ENCODE assay signal across 9 mouse cellular contexts in genomic region chr2:105017802-105018201, GRCm38 (mm10). TPM values are rescaled to one million over a fixed set of nuclear protein-coding genes. Genes with fewer than 3 reads are reported as not detected.
DNase-seq lines count a peak whose midpoint lies in the region; ATAC-seq and TF ChIP-seq lines count a peak whose summit lies in the region.
"Had no signal": no experiment of that assay in that cellular context is flagged by ENCODE, and none has a peak within 500 bp of the region (broad histone marks: within the 10 kb centered on the region; RNA-seq: fewer than 3 reads in every experiment).

No protein-coding gene starts in this region.

- H3K4me3 ChIP-seq in midbrain, embryonic 10.5 days, result peak overlapping the region; percentile 98
- no peak overlapping the region for H3K4me3 ChIP-seq in midbrain, postnatal 0 days (ENCODE audit: low read depth, low read length)
- no peak overlapping the region for H3K4me3 ChIP-seq in hindbrain, embryonic 16.5 days (ENCODE audit: low read length)

- no peak for ATAC-seq in cerebellum, adult (ENCODE audit: insufficient number of reproducible peaks, low FRiP score, low TSS enrichment)
- no peak for ATAC-seq in midbrain, postnatal 0 days (ENCODE audit: low FRiP score)
- ATAC-seq in hindbrain, embryonic 16.5 days, result no peak
- peak; percentile 55 for ATAC-seq in megakaryocyte-erythroid progenitor cell, adult 5-6 weeks (replicated peaks; ENCODE audit: low FRiP score, low TSS enrichment, poor library complexity, severe bottlenecking)

- peak; percentile 11 to 17 for DNase-seq in cerebellum, postnatal 10 days
- DNase-seq in midbrain, embryonic 10.5 days (ENCODE audit: low spot score), result no peak
- no peak for DNase-seq in midbrain, postnatal 0 days (ENCODE audit: low spot score)
- DNase-seq in embryo, embryonic 10.5 days (ENCODE audit: low spot score), result no peak
- no peak for DNase-seq in Muller cell, postnatal 12 days (ENCODE audit: inconsistent ontology term)
- DNase-seq: thymus, postnatal 36 days had no signal

- no peaks in the 10 kb centered on the region for H3K27me3 ChIP-seq in midbrain, embryonic 10.5 days (ENCODE audit: low read depth, poor library complexity, severe bottlenecking)
- no peaks in the 10 kb centered on the region for H3K27me3 ChIP-seq in midbrain, postnatal 0 days (ENCODE audit: insufficient read depth, low read length)
- H3K27me3 ChIP-seq in hindbrain, embryonic 16.5 days (replicated peaks; ENCODE audit: control insufficient read depth, insufficient read depth, low read length), result no peaks in the 10 kb centered on the region

- no peak overlapping the region for H3K9ac ChIP-seq in midbrain, postnatal 0 days (replicated peaks; ENCODE audit: low read length, poor library complexity, severe bottlenecking)
- H3K9ac ChIP-seq in hindbrain, embryonic 16.5 days (ENCODE audit: low read depth, low read length), result no peak overlapping the region

- TF ChIP-seq CTCF in midbrain, postnatal 0 days (IDR thresholded peaks at IDR 0.05), result no peak

- no peaks in the 10 kb centered on the region for H3K9me3 ChIP-seq in midbrain, embryonic 10.5 days (replicated peaks)
- no peaks in the 10 kb centered on the region for H3K9me3 ChIP-seq in midbrain, postnatal 0 days (ENCODE audit: low read length)
- no peaks in the 10 kb centered on the region for H3K9me3 ChIP-seq in hindbrain, embryonic 16.5 days (ENCODE audit: control insufficient read depth, low read length)

- H3K27ac ChIP-seq in midbrain, embryonic 10.5 days (replicated peaks), result no peak overlapping the region
- H3K27ac ChIP-seq in midbrain, postnatal 0 days (ENCODE audit: low read depth, low read length), result no peak overlapping the region
- H3K27ac ChIP-seq in hindbrain, embryonic 16.5 days (ENCODE audit: low read depth, low read length), result no peak overlapping the region

- WGBS in midbrain, embryonic 10.5 days, result 81% methylated on average over 3 of the region's 3 CpGs
- 81% methylated on average over 3 of the region's 3 CpGs for WGBS in midbrain, postnatal 0 days
- 90% methylated on average over 3 of the region's 3 CpGs for WGBS in hindbrain, embryonic 16.5 days

- peaks cover 22% of the 10 kb centered on the region for H3K4me1 ChIP-seq in midbrain, embryonic 10.5 days
- peaks cover 6% of the 10 kb centered on the region for H3K4me1 ChIP-seq in midbrain, postnatal 0 days (ENCODE audit: insufficient read depth, low read length)
- H3K4me1 ChIP-seq in hindbrain, embryonic 16.5 days (ENCODE audit: control insufficient read depth, insufficient read depth, low read depth, low read length), result peaks cover 15% of the 10 kb centered on the region

- peaks cover 12% of the 10 kb centered on the region for H3K36me3 ChIP-seq in midbrain, embryonic 10.5 days
- peaks cover 3% of the 10 kb centered on the region; the same call in 1 of the 2 replicates for H3K36me3 ChIP-seq in midbrain, postnatal 0 days (ENCODE audit: insufficient read depth, low read length)
- H3K36me3 ChIP-seq in hindbrain, embryonic 16.5 days (ENCODE audit: control insufficient read depth, insufficient read depth, low read length), result no peaks in the 10 kb centered on the region

- no peak overlapping the region for H3K4me2 ChIP-seq in midbrain, postnatal 0 days (ENCODE audit: low read depth, low read length, poor library complexity, severe bottlenecking)
- H3K4me2 ChIP-seq in hindbrain, embryonic 16.5 days (ENCODE audit: low read length), result peak overlapping the region; percentile 69

RNA-seq across cellular contexts. Expression of gene Eif3m, which starts 0.9 kb away (rescaled TPM):
- 285 and 314 TPM in 2 replicates for polyA plus RNA-seq in midbrain, embryonic 10.5 days (2016; fragmentation: Nextera tagmentation; extraction: Ambion mirVana)
- 86.4 and 127 TPM in 2 replicates for total RNA-seq in midbrain, postnatal 0 days (2014; rRNA removed)
- 170 and 171 TPM in 2 replicates for polyA plus RNA-seq in midbrain, postnatal 0 days (2015; fragmentation: Nextera tagmentation; extraction: Ambion mirVana)
- polyA plus RNA-seq in hindbrain, embryonic 16.5 days (2015; fragmentation: Nextera tagmentation; extraction: Ambion mirVana), result 154 and 160 TPM in 2 replicates
- total RNA-seq in megakaryocyte-erythroid progenitor cell, adult 5-6 weeks (2014; fragmentation: Nextera tagmentation), result 374 and 410 TPM in 2 replicates
- total RNA-seq in megakaryocyte-erythroid progenitor cell, adult 5-6 weeks (2017), result 379 and 415 TPM in 2 replicates

Comparison
In these comparisons a context has a peak if more than half of its experiments do, and no peak if none do; other contexts are left out.
1. DNase-seq: peak in cerebellum, postnatal 10 days (2 of 2); none in midbrain, embryonic 10.5 days (single experiment), midbrain, postnatal 0 days (single experiment), embryo, embryonic 10.5 days (single experiment) and Muller cell, postnatal 12 days (single experiment).